Mouse (Mus musculus): ENCODE measurements around the gene Supt5. TPM values are rescaled to one million over a fixed set of nuclear protein-coding genes. Genes with fewer than 3 reads are reported as not detected.

The Supt5 gene
- polyA plus RNA-seq (2012; ENCODE audit: low replicate concordance), result 77.8 and 140 TPM in 2 replicates

GRCm38 (mm10) chr7:28338108-28338998 is at the start of gene Supt5:
TSS of gene Supt5 (minus strand) at chr7:28338746.

GRCm38 (mm10) chr7:28380237-28381016 is 41.9 kb upstream of the Supt5 start, which contains the start of gene Zfp36:
TSS of gene Zfp36 (minus strand) at chr7:28380253.

DNA sequence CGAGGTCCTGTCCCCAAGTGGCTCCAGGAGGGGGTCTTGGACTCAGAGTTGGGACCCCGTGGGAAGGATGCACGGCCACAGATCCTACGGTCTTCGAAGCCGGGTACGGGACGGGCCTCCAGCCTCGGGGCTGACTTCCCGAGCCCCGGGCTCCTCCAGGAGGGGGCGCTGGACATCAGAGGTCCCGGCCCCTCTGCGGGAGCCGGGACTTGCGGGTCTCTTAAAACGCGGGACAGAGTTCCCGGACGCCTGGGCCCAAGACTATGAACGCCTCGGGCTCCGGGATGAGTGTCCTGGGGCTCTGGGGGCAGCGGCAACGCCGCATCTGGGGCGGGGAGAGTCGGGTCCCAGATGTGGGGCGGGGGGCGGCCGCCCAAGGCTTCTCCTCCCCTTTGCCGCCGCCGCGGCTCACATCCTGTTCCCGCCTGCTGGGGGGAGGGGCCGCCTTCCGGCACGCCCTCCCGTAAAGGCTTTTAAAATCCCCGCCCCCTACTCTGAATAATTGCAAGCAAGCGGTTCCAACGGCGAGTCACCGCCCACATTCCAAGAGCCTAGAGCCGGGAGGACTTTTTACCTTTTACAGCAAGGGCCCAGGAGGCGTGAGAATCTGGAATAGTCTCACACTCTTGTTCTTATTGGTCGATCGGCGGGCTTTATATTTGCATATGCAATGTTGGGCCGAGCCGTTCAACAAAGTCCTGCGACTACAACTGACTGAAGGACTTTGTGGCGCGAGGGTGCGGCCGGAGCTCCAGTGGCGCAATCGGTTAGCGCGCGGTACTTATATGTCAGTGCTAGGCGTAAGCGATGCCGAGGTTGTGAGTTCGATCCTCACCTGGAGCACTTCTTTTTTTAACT is 33.9 kb upstream of the Supt5 start, which contains the start of gene Plekhg2:
TSS of gene Plekhg2 (minus strand) at position 349 of the 858 bp plus-strand sequence.

GRCm38 (mm10) chr7:28350155-28350883 is 11.8 kb upstream of the Supt5 start, which contains the start of gene Rps16:
TSS of gene Rps16 (plus strand) at chr7:28350652.

GRCm38 (mm10) chr7:28311926-28312543 is 26.5 kb downstream of the Supt5 start, which contains the start of gene Timm50:
TSS of gene Timm50 (minus strand) at chr7:28312072.

GRCm38 (mm10) chr7:28301616-28302433 is 36.7 kb downstream of the Supt5 start, which contains the start of gene Dll3:
TSS of gene Dll3 (minus strand) at chr7:28302238.

GRCm38 (mm10) chr7:28290638-28291590 is 47.6 kb downstream of the Supt5 start, which contains the start of gene Selenov:
TSS of gene Selenov (minus strand) at chr7:28291186.

DNA sequence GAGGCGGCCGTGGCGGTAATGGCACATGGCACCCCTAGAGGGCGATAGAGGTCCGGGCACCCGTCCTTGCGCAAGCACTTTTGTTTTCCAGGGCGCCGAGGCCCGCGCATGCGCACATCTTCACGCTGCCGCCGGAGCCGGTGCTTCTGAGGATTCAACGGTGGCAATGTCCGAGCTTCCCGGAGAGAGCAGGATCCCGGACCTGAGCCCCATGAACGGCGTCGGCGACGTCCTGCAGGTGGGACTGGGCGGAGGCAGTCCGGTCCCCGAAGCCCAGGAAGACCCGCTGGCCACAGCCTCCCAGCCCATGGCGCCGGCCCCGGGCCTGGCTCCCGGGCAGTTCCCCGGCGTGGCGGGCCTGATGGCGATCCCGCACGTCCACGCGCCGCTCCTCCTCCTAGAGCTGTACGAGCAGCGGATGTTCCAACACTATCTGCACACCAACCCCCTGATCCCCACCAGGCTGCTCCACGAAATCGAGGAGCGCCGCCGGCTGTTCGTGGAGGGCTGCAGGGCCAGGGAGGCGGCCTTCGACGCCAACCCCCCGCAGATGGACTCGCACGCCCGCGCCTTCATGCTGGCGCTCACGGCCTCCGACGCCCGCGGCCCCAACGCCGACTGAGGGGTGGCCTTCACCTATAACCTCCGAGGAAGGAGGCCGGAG is 60.8 kb downstream of the Supt5 start, which contains the start of gene Eid2b:
TSS of gene Eid2b (plus strand) at position 125 of the 664 bp plus-strand sequence.

DNA sequence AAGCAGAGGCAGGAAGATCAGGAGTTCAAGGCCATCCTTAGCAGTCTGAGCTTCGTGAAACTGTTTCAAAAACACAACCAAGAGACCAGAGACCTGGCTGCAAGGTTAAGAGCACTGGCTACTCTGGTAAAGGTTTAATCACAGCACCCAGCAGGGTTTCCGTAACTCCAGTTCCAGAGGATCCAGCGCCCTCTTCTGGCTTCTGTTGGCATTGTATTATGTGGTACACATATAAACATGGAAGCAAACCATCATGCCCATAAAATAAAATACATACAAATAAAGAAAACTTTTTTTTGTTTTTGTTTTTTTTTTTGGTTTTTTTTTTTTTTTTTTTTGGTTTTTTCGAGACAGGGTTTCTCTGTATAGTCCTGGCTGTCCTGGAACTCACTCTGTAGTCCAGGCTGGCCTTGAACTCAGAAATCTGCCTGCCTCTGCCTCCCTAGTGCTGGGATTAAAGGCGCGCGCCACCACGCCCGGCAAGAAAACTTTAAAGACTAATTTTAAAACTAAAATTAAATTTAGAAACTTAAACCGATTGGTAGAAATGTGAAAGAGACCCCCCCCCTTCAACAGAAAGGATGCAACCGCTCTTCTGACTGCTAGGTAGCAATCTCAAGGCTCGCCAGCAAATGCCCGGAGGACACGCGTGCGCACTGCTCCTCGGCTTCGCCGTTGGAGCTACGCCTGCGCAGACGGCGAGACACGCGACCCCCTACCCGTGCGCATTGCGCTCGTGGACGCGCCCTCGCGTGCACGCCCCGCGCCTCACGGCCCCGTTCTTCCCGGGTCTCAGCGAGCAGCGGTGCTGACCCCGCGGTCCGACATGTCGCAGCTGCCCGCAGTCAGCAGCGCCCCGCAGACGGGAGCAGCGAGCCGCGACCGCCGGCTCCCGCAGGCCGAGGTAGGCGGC is 71.2 kb downstream of the Supt5 start, which contains the start of gene Eid2:
TSS of gene Eid2 (plus strand) at position 753 of the 913 bp plus-strand sequence.

Other genes with a start within 250 kb of the Supt5 start
- not detected in 2 replicates for gene 9530053A07Rik, start 209.3 kb downstream of the Supt5 start, polyA plus RNA-seq (2012; ENCODE audit: low replicate concordance)
- 125 and 197 TPM in 2 replicates for gene Fbl, start 169.0 kb downstream of the Supt5 start, polyA plus RNA-seq (2012; ENCODE audit: low replicate concordance)
- gene Dyrk1b, start 159.3 kb downstream of the Supt5 start, polyA plus RNA-seq (2012; ENCODE audit: low replicate concordance), result 82.1 and 186 TPM in 2 replicates
- 5.3 and 17.3 TPM in 2 replicates for gene Eid2, start 70.9 kb downstream of the Supt5 start, polyA plus RNA-seq (2012; ENCODE audit: low replicate concordance)
- 10.5 and 32.4 TPM in 2 replicates for gene Eid2b, start 61.0 kb downstream of the Supt5 start, polyA plus RNA-seq (2012; ENCODE audit: low replicate concordance)
- gene Selenov, start 47.6 kb downstream of the Supt5 start, polyA plus RNA-seq (2012; ENCODE audit: low replicate concordance), result not detected in 2 replicates
- gene Dll3, start 36.5 kb downstream of the Supt5 start, polyA plus RNA-seq (2012; ENCODE audit: low replicate concordance), result not detected in 2 replicates
- 54.8 and 107 TPM in 2 replicates for gene Timm50, start 26.7 kb downstream of the Supt5 start, polyA plus RNA-seq (2012; ENCODE audit: low replicate concordance)
- 312 and 2,158 TPM in 2 replicates for gene Rps16, start 11.9 kb upstream of the Supt5 start, polyA plus RNA-seq (2012; ENCODE audit: low replicate concordance)
- gene Plekhg2, start 33.9 kb upstream of the Supt5 start, polyA plus RNA-seq (2012; ENCODE audit: low replicate concordance), result 115 and 200 TPM in 2 replicates
- gene Zfp36, start 41.5 kb upstream of the Supt5 start, polyA plus RNA-seq (2012; ENCODE audit: low replicate concordance), result 449 and 1,114 TPM in 2 replicates
- 8.5 and 10.2 TPM in 2 replicates for gene Med29, start 54.0 kb upstream of the Supt5 start, polyA plus RNA-seq (2012; ENCODE audit: low replicate concordance)
- gene Paf1, start 54.2 kb upstream of the Supt5 start, polyA plus RNA-seq (2012; ENCODE audit: low replicate concordance), result 122 and 137 TPM in 2 replicates
- 16.0 and 30.0 TPM in 2 replicates for gene Gmfg, start 98.7 kb upstream of the Supt5 start, polyA plus RNA-seq (2012; ENCODE audit: low replicate concordance)
- gene Lrfn1, start 113.2 kb upstream of the Supt5 start, polyA plus RNA-seq (2012; ENCODE audit: low replicate concordance), result 3.2 and 10.3 TPM in 2 replicates
- not detected in 2 replicates for gene Ifnl2, start 171.7 kb upstream of the Supt5 start, polyA plus RNA-seq (2012; ENCODE audit: low replicate concordance)
- not detected in 2 replicates for gene Ifnl3, start 184.1 kb upstream of the Supt5 start, polyA plus RNA-seq (2012; ENCODE audit: low replicate concordance)
- 1.4 TPM in 1 of 2 replicates, not detected in the other for gene Sycn, start 202.1 kb upstream of the Supt5 start, polyA plus RNA-seq (2012; ENCODE audit: low replicate concordance)
- 1.1 and 2.7 TPM in 2 replicates for gene Nccrp1, start 208.5 kb upstream of the Supt5 start, polyA plus RNA-seq (2012; ENCODE audit: low replicate concordance)

All from hematopoietic multipotent progenitor cell, adult 10-12 weeks (in vitro differentiated cells).